Mouse (Mus musculus) G1E (cell line): ENCODE data around the gene Rasal3.

Source experiments
- CTCF ChIP-seq: IDR thresholded peaks from 2 replicates; pipeline ENCODE4 v1.5.1; 2012; ENCODE audit warnings: low read depth, low read length, inconsistent platforms, mixed read lengths
- GATA1 ChIP-seq: IDR thresholded peaks from 2 replicates; pipeline ENCODE4 v1.6.1; 2012; ENCODE audit warnings: borderline replicate concordance, low read length, inconsistent platforms, mixed read lengths
- GATA2 ChIP-seq: IDR thresholded peaks from 2 replicates; pipeline ENCODE4 v1.6.1; 2012; ENCODE audit warnings: low read depth, low read length, inconsistent platforms, borderline replicate concordance
- POLR2AphosphoS5 ChIP-seq: IDR thresholded peaks from 2 replicates; pipeline ENCODE4 v1.6.1; 2012; ENCODE audit warnings: low read depth, low read length, inconsistent platforms; ENCODE audit not compliant: insufficient replicate concordance
- TAL1 ChIP-seq: conservative IDR thresholded peaks from 2 replicates; pipeline ENCODE4 v1.6.1; 2012; ENCODE audit warnings: low read depth, low read length, inconsistent platforms, mixed read lengths

GRCm38 (mm10) chr17:32348406-32348805, 55.0 kb downstream of the Rasal3 start:
- TF ChIP-seq CTCF (no peak), GATA1 (no peak), POLR2AphosphoS5 (no peak), TAL1 (no peak), GATA2 (no peak)
